Mouse (Mus musculus): ENCODE measurements around the gene Dhx29. TPM values are rescaled to one million over a fixed set of nuclear protein-coding genes. Genes with fewer than 3 reads are reported as not detected.
A peak's percentile ranks its signal among the peaks of the same experiment; 100 is the strongest.

Gene Dhx29
- 10 to 100 TPM; 12.3 to 12.4 TPM for total RNA-seq (2021)
- long read RNA-seq, experiment 1, full-length matches to known transcripts: 24 of 28 reads
- long read RNA-seq, experiment 1, partial matches to known transcripts: 3 of 28 reads
- long read RNA-seq, experiment 1, other reads (novel, unspliced or antisense): 1 of 28 reads
- long read RNA-seq, experiment 2, full-length matches to known transcripts: 15 of 23 reads
- long read RNA-seq, experiment 2, partial matches to known transcripts: 3 of 23 reads
- long read RNA-seq, experiment 2, other reads (novel, unspliced or antisense): 5 of 23 reads

- peak; percentile 99 for DNase-seq
Measured at GRCm38 (mm10) chr13:112927287-112928001, at the start of gene Dhx29, which contains the start of gene Mtrex. Gene Dhx29, plus strand, starts transcription at chr13:112927454. Gene Mtrex, minus strand, starts transcription at chr13:112927398.

GRCm38 (mm10) chr13:112887234-112887633 lies 40.0 kb upstream of the Dhx29 start:
- DNase-seq: no peak

- DNase-seq: no peak
Measured at GRCm38 (mm10) chr13:112902176-112902575, 25.1 kb upstream of the Dhx29 start.

GRCm38 (mm10) chr13:112909663-112910062 lies 17.6 kb upstream of the Dhx29 start:
- peak; percentile 8 for DNase-seq

- no peak for DNase-seq
Measured at GRCm38 (mm10) chr13:112910434-112910833, 16.8 kb upstream of the Dhx29 start.

GRCm38 (mm10) chr13:112919141-112919865 lies 8.0 kb upstream of the Dhx29 start:
- DNase-seq: no peak

GRCm38 (mm10) chr13:112920906-112921305 lies 6.3 kb upstream of the Dhx29 start:
- no peak for DNase-seq

GRCm38 (mm10) chr13:112925266-112925665 lies 2.0 kb upstream of the Dhx29 start:
- no peak for DNase-seq

GRCm38 (mm10) chr13:112925976-112926375 lies 1.3 kb upstream of the Dhx29 start:
- DNase-seq: no peak

GRCm38 (mm10) chr13:112926796-112927195 lies 458 bp upstream of the Dhx29 start:
- DNase-seq: peak; percentile 19

- DNase-seq: no peak
Measured at GRCm38 (mm10) chr13:112928038-112928668, 899 bp downstream of the Dhx29 start.

GRCm38 (mm10) chr13:112938130-112938529 lies 10.9 kb downstream of the Dhx29 start:
- no peak for DNase-seq

GRCm38 (mm10) chr13:112941879-112942330 lies 14.7 kb downstream of the Dhx29 start:
- DNase-seq: no peak

- no peak for DNase-seq
Measured at GRCm38 (mm10) chr13:112945312-112945711, 18.1 kb downstream of the Dhx29 start.

GRCm38 (mm10) chr13:112945900-112946299 lies 18.6 kb downstream of the Dhx29 start:
- no peak for DNase-seq

GRCm38 (mm10) chr13:112954067-112954466 lies 26.8 kb downstream of the Dhx29 start:
- no peak for DNase-seq

- DNase-seq: no peak
Measured at GRCm38 (mm10) chr13:112963081-112963480, 35.8 kb downstream of the Dhx29 start.

- no peak for DNase-seq
Measured at GRCm38 (mm10) chr13:112964421-112964820, 37.2 kb downstream of the Dhx29 start.

GRCm38 (mm10) chr13:112967267-112967666 lies 40.0 kb downstream of the Dhx29 start:
- DNase-seq: no peak

- no peak for DNase-seq
Measured at GRCm38 (mm10) chr13:112976720-112977119, 49.5 kb downstream of the Dhx29 start.

- no peak for DNase-seq
Measured at GRCm38 (mm10) chr13:112985605-112986450, 58.6 kb downstream of the Dhx29 start.
